Mouse (Mus musculus): ENCODE results near the gene Vwc2l.

DNA sequence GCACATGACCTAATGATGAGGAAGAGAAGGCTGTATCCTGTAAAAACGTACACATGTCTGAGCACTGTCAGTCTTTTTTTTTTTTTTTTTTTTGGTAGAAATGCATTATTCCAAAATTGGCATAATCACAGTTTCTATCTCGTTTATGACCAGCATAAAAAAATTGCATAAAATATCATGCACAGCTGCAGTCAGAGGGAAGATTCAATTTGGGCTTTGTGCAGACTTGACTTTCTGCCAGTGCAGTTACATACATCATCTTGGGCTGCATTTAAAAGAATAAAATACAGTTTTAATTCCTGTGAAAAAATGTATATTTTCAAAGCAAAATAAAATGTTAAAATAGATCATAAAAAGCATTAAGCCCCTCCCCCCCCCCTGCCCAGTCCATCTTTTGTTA, 97.6 kb downstream of the Vwc2l start:
- no peak for TF ChIP-seq CTCF (IDR thresholded peaks at IDR 0.05)
- no peak for TF ChIP-seq EP300 (IDR thresholded peaks at IDR 0.05)

All from lung, postnatal 0 days (tissue).